Mouse (Mus musculus) liver, embryonic 15.5 days (tissue): ENCODE data around the gene Slc41a1. TPM values are rescaled to one million over a fixed set of nuclear protein-coding genes. Genes with fewer than 3 reads are reported as not detected.

Source experiments
- ATAC-seq: fragments of 200-750 bp; cut with Nextera tagmentation; 2 replicates; pipeline ENCODE4 v1.8.0; 2017; ENCODE audit warnings: moderate number of reproducible peaks, mild to moderate bottlenecking, moderate library complexity; ENCODE audit not compliant: insufficient read depth
- H3K27ac ChIP-seq: fragments of 300-500 bp; sonication (generic); replicated peaks from 2 replicates; pipeline ENCODE4 v1.5.1; 2015; ENCODE audit warnings: mild to moderate bottlenecking, inconsistent platforms
- H3K27me3 ChIP-seq: fragments of 300-500 bp; sonication (generic); 2 replicates; pipeline ENCODE4 v1.6.1; 2015; ENCODE audit warnings: mild to moderate bottlenecking, inconsistent platforms
- H3K36me3 ChIP-seq: fragments of 300-500 bp; sonication (generic); replicated peaks from 2 replicates; pipeline ENCODE4 v1.6.1; 2015; ENCODE audit warnings: moderate library complexity, mild to moderate bottlenecking, inconsistent platforms
- H3K4me1 ChIP-seq: fragments of 300-500 bp; sonication (generic); replicated peaks from 2 replicates; pipeline ENCODE4 v1.6.1; 2015; ENCODE audit warnings: inconsistent platforms
- H3K4me2 ChIP-seq: fragments of 300-500 bp; sonication (generic); 2 replicates; pipeline ENCODE4 v1.6.1; 2015; ENCODE audit warnings: moderate library complexity, mild to moderate bottlenecking, inconsistent platforms
- H3K4me3 ChIP-seq: fragments of 300-500 bp; sonication (generic); replicated peaks from 2 replicates; pipeline ENCODE4 v1.5.1; 2015; ENCODE audit warnings: mild to moderate bottlenecking, inconsistent platforms
- H3K9ac ChIP-seq: fragments of 300-500 bp; sonication (generic); 2 replicates; pipeline ENCODE4 v1.6.1; 2015; ENCODE audit warnings: moderate library complexity, mild to moderate bottlenecking, inconsistent platforms
- H3K9me3 ChIP-seq: fragments of 300-500 bp; sonication (generic); replicated peaks from 2 replicates; pipeline ENCODE4 v1.6.1; 2016; ENCODE audit warnings: inconsistent platforms
- whole genome bisulfite sequencing: fragments of 180-500 bp; shearing (Covaris S2); methylation state at CpG from one replicate; pipeline ENCODE4 v1.1.7; 2015; ENCODE audit warnings: mixed read lengths; ENCODE audit not compliant: insufficient replicate concordance; 5-methylcytosine and 5-hydroxymethylcytosine counted together
- polyA plus RNA-seq: library from polyadenylated mRNA; unstranded; fragments of >200 nt; fragmentation: Nextera tagmentation; extraction: Ambion mirVana; gene quantifications from 2 replicates; pipeline ENCODE4 v1.2.1, GENCODE M21; 2015

The Slc41a1 gene
- polyA plus RNA-seq, 1 experiment from 2014 or later = 1.2 TPM

- Histone ChIP-seq H3K4me3 (peak overlapping the region; percentile 72), H3K4me2 (peak overlapping the region; percentile 95), H3K4me1 (peaks cover 27% of the 10 kb centered on the region), H3K9me3 (no peaks in the 10 kb centered on the region), H3K27ac (no peak overlapping the region), H3K36me3 (no peaks in the 10 kb centered on the region), H3K9ac (peak overlapping the region; percentile 66), H3K27me3 (peaks cover 10% of the 10 kb centered on the region; the same call in 1 of the 2 replicates)
- peak; percentile 89 for ATAC-seq
- WGBS = under 1% methylated on average over 36 of the region's 36 CpGs
These were observed 530 bp downstream of the Slc41a1 start for GRCm38 (mm10) chr1:131827787-131828258.

GRCm38 (mm10) chr1:131828297-131829126 lies 1.2 kb downstream of the Slc41a1 start:
- peaks cover 27% of the 10 kb centered on the region for H3K4me1 ChIP-seq
- H3K27ac ChIP-seq = no peak overlapping the region
- WGBS = 2% methylated on average over 22 of the region's 22 CpGs
- peak overlapping the region; percentile 95 for H3K4me2 ChIP-seq
- H3K4me3 ChIP-seq = peak overlapping the region; percentile 72
- no peaks in the 10 kb centered on the region for H3K9me3 ChIP-seq
- H3K9ac ChIP-seq = peak overlapping the region; percentile 66
- peak; percentile 46 for ATAC-seq
- H3K36me3 ChIP-seq = no peaks in the 10 kb centered on the region
- H3K27me3 ChIP-seq = peaks cover 10% of the 10 kb centered on the region; the same call in 1 of the 2 replicates

GRCm38 (mm10) chr1:131829279-131829678 lies 2.0 kb downstream of the Slc41a1 start:
- Histone ChIP-seq H3K4me1 (peaks cover 27% of the 10 kb centered on the region), H3K9me3 (no peaks in the 10 kb centered on the region), H3K4me3 (no peak overlapping the region), H3K4me2 (peak overlapping the region; percentile 95; the same call in 1 of the 2 replicates), H3K27ac (no peak overlapping the region), H3K27me3 (peaks cover 10% of the 10 kb centered on the region; the same call in 1 of the 2 replicates), H3K36me3 (no peaks in the 10 kb centered on the region), H3K9ac (no peak overlapping the region)
- no peak for ATAC-seq
- WGBS = 35% methylated on average over 5 of the region's 5 CpGs

- Histone ChIP-seq H3K36me3 (no peaks in the 10 kb centered on the region), H3K9ac (no peak overlapping the region), H3K9me3 (no peaks in the 10 kb centered on the region), H3K4me3 (no peak overlapping the region), H3K27me3 (peaks cover 10% of the 10 kb centered on the region; the same call in 1 of the 2 replicates), H3K4me2 (no peak overlapping the region), H3K4me1 (peaks cover 27% of the 10 kb centered on the region), H3K27ac (no peak overlapping the region)
- WGBS = 80% methylated on average over 15 of the region's 15 CpGs
- no peak for ATAC-seq
These were observed 3.3 kb downstream of the Slc41a1 start for GRCm38 (mm10) chr1:131830561-131830960.

GRCm38 (mm10) chr1:131830971-131831641 lies 3.8 kb downstream of the Slc41a1 start:
- H3K27ac ChIP-seq = no peak overlapping the region
- H3K9ac ChIP-seq = no peak overlapping the region
- WGBS = 71% methylated on average over 8 of the region's 8 CpGs
- ATAC-seq = no peak
- H3K4me1 ChIP-seq = peaks cover 27% of the 10 kb centered on the region
- H3K27me3 ChIP-seq = peaks cover 10% of the 10 kb centered on the region; the same call in 1 of the 2 replicates
- H3K4me2 ChIP-seq = no peak overlapping the region
- H3K36me3 ChIP-seq = no peaks in the 10 kb centered on the region
- no peaks in the 10 kb centered on the region for H3K9me3 ChIP-seq
- no peak overlapping the region for H3K4me3 ChIP-seq

GRCm38 (mm10) chr1:131837035-131837434 lies 9.7 kb downstream of the Slc41a1 start:
- H3K36me3 ChIP-seq = 0 out of 2 replicates have a peak, but pooled peaks cover 3% of the 10 kb centered on the region
- no peak overlapping the region for H3K4me2 ChIP-seq
- H3K4me1 ChIP-seq = no peaks in the 10 kb centered on the region
- H3K9me3 ChIP-seq = no peaks in the 10 kb centered on the region
- WGBS = 74% methylated on average over 3 of the region's 3 CpGs
- H3K27ac ChIP-seq = no peak overlapping the region
- no peaks in the 10 kb centered on the region for H3K27me3 ChIP-seq
- no peak overlapping the region for H3K4me3 ChIP-seq
- ATAC-seq = no peak
- no peak overlapping the region for H3K9ac ChIP-seq

GRCm38 (mm10) chr1:131838542-131838941 lies 11.2 kb downstream of the Slc41a1 start:
- H3K36me3 ChIP-seq = 0 out of 2 replicates have a peak, but pooled peaks cover 3% of the 10 kb centered on the region
- no peak for ATAC-seq

GRCm38 (mm10) chr1:131839279-131839678 lies 12.0 kb downstream of the Slc41a1 start:
- no peaks in the 10 kb centered on the region for H3K4me1 ChIP-seq
- H3K4me3 ChIP-seq = no peak overlapping the region
- no peak for ATAC-seq
- no peak overlapping the region for H3K27ac ChIP-seq
- H3K4me2 ChIP-seq = no peak overlapping the region
- no peak overlapping the region for H3K9ac ChIP-seq
- 53% methylated on average over 2 of the region's 2 CpGs for WGBS
- 0 out of 2 replicates have a peak, but pooled peaks cover 3% of the 10 kb centered on the region for H3K36me3 ChIP-seq
- H3K9me3 ChIP-seq = no peaks in the 10 kb centered on the region
- no peaks in the 10 kb centered on the region for H3K27me3 ChIP-seq

More at GRCm38 (mm10) chr1:131838542-131838941, 11.2 kb downstream of the Slc41a1 start:
- WGBS = 61% methylated on average over 5 of the region's 5 CpGs
- Histone ChIP-seq H3K4me1 (no peaks in the 10 kb centered on the region), H3K9ac (no peak overlapping the region), H3K4me3 (no peak overlapping the region), H3K27me3 (no peaks in the 10 kb centered on the region), H3K9me3 (no peaks in the 10 kb centered on the region), H3K27ac (no peak overlapping the region), H3K4me2 (no peak overlapping the region)

GRCm38 (mm10) chr1:131842221-131842620 lies 14.9 kb downstream of the Slc41a1 start:
- WGBS = 78% methylated on average over 4 of the region's 4 CpGs
- Histone ChIP-seq H3K9me3 (no peaks in the 10 kb centered on the region), H3K9ac (no peak overlapping the region), H3K4me3 (no peak overlapping the region), H3K36me3 (0 out of 2 replicates have a peak, but pooled peaks cover 3% of the 10 kb centered on the region), H3K4me1 (no peaks in the 10 kb centered on the region), H3K27ac (no peak overlapping the region), H3K4me2 (no peak overlapping the region), H3K27me3 (no peaks in the 10 kb centered on the region)
- ATAC-seq = no peak

- 77% methylated on average over 10 of the region's 10 CpGs for WGBS
- Histone ChIP-seq H3K27ac (no peak overlapping the region), H3K9ac (no peak overlapping the region), H3K4me3 (no peak overlapping the region), H3K36me3 (0 out of 2 replicates have a peak, but pooled peaks cover 3% of the 10 kb centered on the region), H3K9me3 (no peaks in the 10 kb centered on the region), H3K4me1 (no peaks in the 10 kb centered on the region), H3K4me2 (no peak overlapping the region), H3K27me3 (no peaks in the 10 kb centered on the region)
- no peak for ATAC-seq
These were observed 16.5 kb downstream of the Slc41a1 start for GRCm38 (mm10) chr1:131843758-131844157.

GRCm38 (mm10) chr1:131844883-131845282 lies 17.6 kb downstream of the Slc41a1 start:
- H3K4me3 ChIP-seq = no peak overlapping the region
- no peak overlapping the region for H3K27ac ChIP-seq
- no peaks in the 10 kb centered on the region for H3K9me3 ChIP-seq
- H3K4me1 ChIP-seq = no peaks in the 10 kb centered on the region
- H3K4me2 ChIP-seq = no peak overlapping the region
- no peaks in the 10 kb centered on the region for H3K27me3 ChIP-seq
- ATAC-seq = peak; percentile 42; the same call in 1 of the 2 replicates
- 0 out of 2 replicates have a peak, but pooled peaks cover 3% of the 10 kb centered on the region for H3K36me3 ChIP-seq
- WGBS = 69% methylated on average over 8 of the region's 8 CpGs
- H3K9ac ChIP-seq = no peak overlapping the region
